Mouse (Mus musculus): ENCODE results near the gene Tsc22d1. TPM values are rescaled to one million over a fixed set of nuclear protein-coding genes. Genes with fewer than 3 reads are reported as not detected.
A peak's percentile ranks its signal among the peaks of the same experiment; 100 is the strongest.

The Tsc22d1 gene
- total and polyA plus RNA-seq, 2 experiments from 2014 or later = 574 to 603 TPM

GRCm38 (mm10) chr14:76471301-76471700 lies 56.5 kb downstream of the Tsc22d1 start:
- no peaks in the 10 kb centered on the region for H3K27me3 ChIP-seq (ENCODE audit: insufficient read depth, low read length)
- ATAC-seq (ENCODE audit: low FRiP score) = no peak
- H3K4me3 ChIP-seq (ENCODE audit: low read depth, low read length) = no peak overlapping the region
- 73% methylated on average over 19 of the region's 19 CpGs for WGBS
- no peaks in the 10 kb centered on the region for H3K9me3 ChIP-seq (ENCODE audit: low read length)
- no peak overlapping the region for H3K4me2 ChIP-seq (ENCODE audit: low read depth, low read length, poor library complexity, severe bottlenecking)
- DNase-seq (ENCODE audit: low spot score) = no peak
- no peaks in the 10 kb centered on the region for H3K36me3 ChIP-seq (ENCODE audit: insufficient read depth, low read length)
- peaks cover 7% of the 10 kb centered on the region; the same call in 1 of the 2 replicates for H3K4me1 ChIP-seq (ENCODE audit: insufficient read depth, low read length)
- H3K9ac ChIP-seq (replicated peaks; ENCODE audit: low read length, poor library complexity, severe bottlenecking) = no peak overlapping the region
- TF ChIP-seq CTCF (IDR thresholded peaks at IDR 0.05) = no peak
- no peak overlapping the region for H3K27ac ChIP-seq (ENCODE audit: low read depth, low read length)

GRCm38 (mm10) chr14:76472487-76472886 lies 57.7 kb downstream of the Tsc22d1 start:
- Histone ChIP-seq H3K36me3 (ENCODE audit: insufficient read depth, low read length) (no peaks in the 10 kb centered on the region), H3K27me3 (ENCODE audit: insufficient read depth, low read length) (no peaks in the 10 kb centered on the region), H3K4me2 (ENCODE audit: low read depth, low read length, poor library complexity, severe bottlenecking) (no peak overlapping the region), H3K9ac (replicated peaks; ENCODE audit: low read length, poor library complexity, severe bottlenecking) (no peak overlapping the region), H3K9me3 (ENCODE audit: low read length) (no peaks in the 10 kb centered on the region), H3K27ac (ENCODE audit: low read depth, low read length) (no peak overlapping the region), H3K4me3 (ENCODE audit: low read depth, low read length) (no peak overlapping the region), H3K4me1 (ENCODE audit: insufficient read depth, low read length) (no peaks in the 10 kb centered on the region)
- WGBS = 82% methylated on average over 8 of the region's 8 CpGs
- DNase-seq (ENCODE audit: low spot score) (no peak), ATAC-seq (ENCODE audit: low FRiP score) (no peak)
- TF ChIP-seq CTCF (IDR thresholded peaks at IDR 0.05) = no peak

GRCm38 (mm10) chr14:76473404-76473803 lies 58.6 kb downstream of the Tsc22d1 start:
- DNase-seq (ENCODE audit: low spot score) (peak; percentile 83), ATAC-seq (ENCODE audit: low FRiP score) (no peak)
- H3K4me1 ChIP-seq (ENCODE audit: insufficient read depth, low read length) = no peaks in the 10 kb centered on the region
- H3K27me3 ChIP-seq (ENCODE audit: insufficient read depth, low read length) = no peaks in the 10 kb centered on the region
- no peaks in the 10 kb centered on the region for H3K36me3 ChIP-seq (ENCODE audit: insufficient read depth, low read length)
- no peak overlapping the region for H3K27ac ChIP-seq (ENCODE audit: low read depth, low read length)
- peak; percentile 87 for TF ChIP-seq CTCF (IDR thresholded peaks at IDR 0.05)
- H3K4me2 ChIP-seq (ENCODE audit: low read depth, low read length, poor library complexity, severe bottlenecking) = no peak overlapping the region
- no peak overlapping the region for H3K4me3 ChIP-seq (ENCODE audit: low read depth, low read length)
- 6% methylated on average over 2 of the region's 2 CpGs for WGBS
- no peaks in the 10 kb centered on the region for H3K9me3 ChIP-seq (ENCODE audit: low read length)
- H3K9ac ChIP-seq (replicated peaks; ENCODE audit: low read length, poor library complexity, severe bottlenecking) = no peak overlapping the region

GRCm38 (mm10) chr14:76474165-76474564 lies 59.4 kb downstream of the Tsc22d1 start:
- Histone ChIP-seq H3K4me2 (ENCODE audit: low read depth, low read length, poor library complexity, severe bottlenecking) (no peak overlapping the region), H3K36me3 (ENCODE audit: insufficient read depth, low read length) (no peaks in the 10 kb centered on the region), H3K27ac (ENCODE audit: low read depth, low read length) (no peak overlapping the region), H3K27me3 (ENCODE audit: insufficient read depth, low read length) (no peaks in the 10 kb centered on the region), H3K4me3 (ENCODE audit: low read depth, low read length) (no peak overlapping the region), H3K4me1 (ENCODE audit: insufficient read depth, low read length) (no peaks in the 10 kb centered on the region), H3K9ac (replicated peaks; ENCODE audit: low read length, poor library complexity, severe bottlenecking) (no peak overlapping the region), H3K9me3 (ENCODE audit: low read length) (no peaks in the 10 kb centered on the region)
- DNase-seq (ENCODE audit: low spot score) = no peak
- TF ChIP-seq CTCF (IDR thresholded peaks at IDR 0.05) = peak; percentile 62
- WGBS = 52% methylated on average over 1 of the region's 1 CpGs
- no peak for ATAC-seq (ENCODE audit: low FRiP score)

- no peak for TF ChIP-seq CTCF (IDR thresholded peaks at IDR 0.05)
- WGBS = 69% methylated on average over 4 of the region's 4 CpGs
- ATAC-seq (ENCODE audit: low FRiP score) (no peak), DNase-seq (ENCODE audit: low spot score) (no peak)
- H3K9ac ChIP-seq (replicated peaks; ENCODE audit: low read length, poor library complexity, severe bottlenecking) = no peak overlapping the region
- no peak overlapping the region for H3K27ac ChIP-seq (ENCODE audit: low read depth, low read length)
- no peaks in the 10 kb centered on the region for H3K27me3 ChIP-seq (ENCODE audit: insufficient read depth, low read length)
- no peaks in the 10 kb centered on the region for H3K36me3 ChIP-seq (ENCODE audit: insufficient read depth, low read length)
- H3K4me3 ChIP-seq (ENCODE audit: low read depth, low read length) = no peak overlapping the region
- H3K4me1 ChIP-seq (ENCODE audit: insufficient read depth, low read length) = no peaks in the 10 kb centered on the region
- H3K9me3 ChIP-seq (ENCODE audit: low read length) = no peaks in the 10 kb centered on the region
- no peak overlapping the region for H3K4me2 ChIP-seq (ENCODE audit: low read depth, low read length, poor library complexity, severe bottlenecking)
Observed at GRCm38 (mm10) chr14:76476770-76477169, 62.0 kb downstream of the Tsc22d1 start.

GRCm38 (mm10) chr14:76478076-76478475 lies 63.3 kb downstream of the Tsc22d1 start:
- Histone ChIP-seq H3K4me3 (ENCODE audit: low read depth, low read length) (no peak overlapping the region), H3K4me1 (ENCODE audit: insufficient read depth, low read length) (no peaks in the 10 kb centered on the region), H3K9me3 (ENCODE audit: low read length) (no peaks in the 10 kb centered on the region), H3K4me2 (ENCODE audit: low read depth, low read length, poor library complexity, severe bottlenecking) (no peak overlapping the region), H3K27me3 (ENCODE audit: insufficient read depth, low read length) (no peaks in the 10 kb centered on the region), H3K36me3 (ENCODE audit: insufficient read depth, low read length) (no peaks in the 10 kb centered on the region), H3K27ac (ENCODE audit: low read depth, low read length) (no peak overlapping the region), H3K9ac (replicated peaks; ENCODE audit: low read length, poor library complexity, severe bottlenecking) (no peak overlapping the region)
- DNase-seq (ENCODE audit: low spot score) (no peak), ATAC-seq (ENCODE audit: low FRiP score) (no peak)
- 68% methylated on average over 2 of the region's 2 CpGs for WGBS
- TF ChIP-seq CTCF (IDR thresholded peaks at IDR 0.05) = no peak

Measured in midbrain, postnatal 0 days (tissue).